Mouse (Mus musculus) naive thymus-derived CD4-positive, alpha-beta T cell, adult 5 months (primary cell): Measurements from ENCODE around the gene Serpina3n. TPM values are rescaled to one million over a fixed set of nuclear protein-coding genes. Genes with fewer than 3 reads are reported as not detected.

Experiments
- polyA plus RNA-seq: library from polyadenylated mRNA; unstranded; fragments of 100-300 nt; shearing (Covaris generic); gene quantifications from one replicate; pipeline ENCODE4 v1.2.1, GENCODE M21; 2017

The Serpina3n gene
- polyA plus RNA-seq: not detected

DNA sequence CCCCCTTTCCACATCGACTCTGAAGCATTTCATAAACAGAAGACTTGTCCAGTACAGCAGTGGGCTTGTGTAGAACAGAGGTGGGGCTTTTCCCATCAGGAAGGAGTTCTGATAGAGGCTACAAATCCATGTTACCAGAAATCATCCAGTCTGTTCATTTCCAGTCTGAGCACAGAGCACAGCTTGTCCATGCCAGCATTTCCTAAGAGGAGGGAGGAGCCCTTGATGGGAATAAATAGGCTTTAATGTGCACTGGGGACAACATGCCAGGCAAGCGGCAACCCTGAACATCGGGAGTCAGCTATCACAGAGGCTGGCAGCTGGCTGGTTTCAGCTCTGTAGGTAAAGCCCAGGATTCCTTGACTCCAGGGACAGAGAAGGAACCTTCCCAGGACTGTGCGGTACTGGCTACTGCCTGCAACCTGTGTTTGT, at the start of gene Serpina3n:
TSS of gene Serpina3n (plus strand) at position 276 of the 432 bp plus-strand sequence.

Other genes with a start within 250 kb of the Serpina3n start
- gene Serpina3f, start 192.2 kb upstream of the Serpina3n start, polyA plus RNA-seq: not detected
- 0.83 TPM for gene Serpina3g, start 170.5 kb upstream of the Serpina3n start, polyA plus RNA-seq
- not detected for gene Serpina3i, start 143.6 kb upstream of the Serpina3n start, polyA plus RNA-seq
- gene Serpina3j, start 92.2 kb upstream of the Serpina3n start, polyA plus RNA-seq: not detected
- gene Serpina3k, start 68.2 kb upstream of the Serpina3n start, polyA plus RNA-seq: not detected
- gene Serpina3m, start 68.2 kb upstream of the Serpina3n start, polyA plus RNA-seq: not detected
- not detected for gene Gsc, start 66.6 kb downstream of the Serpina3n start, polyA plus RNA-seq